Mouse (Mus musculus): ENCODE results near the gene 2310022A10Rik. TPM values are rescaled to one million over a fixed set of nuclear protein-coding genes. Genes with fewer than 3 reads are reported as not detected.

Gene 2310022A10Rik
- polyA plus RNA-seq, 1 experiment from 2014 or later, result 24.1 TPM

DNA sequence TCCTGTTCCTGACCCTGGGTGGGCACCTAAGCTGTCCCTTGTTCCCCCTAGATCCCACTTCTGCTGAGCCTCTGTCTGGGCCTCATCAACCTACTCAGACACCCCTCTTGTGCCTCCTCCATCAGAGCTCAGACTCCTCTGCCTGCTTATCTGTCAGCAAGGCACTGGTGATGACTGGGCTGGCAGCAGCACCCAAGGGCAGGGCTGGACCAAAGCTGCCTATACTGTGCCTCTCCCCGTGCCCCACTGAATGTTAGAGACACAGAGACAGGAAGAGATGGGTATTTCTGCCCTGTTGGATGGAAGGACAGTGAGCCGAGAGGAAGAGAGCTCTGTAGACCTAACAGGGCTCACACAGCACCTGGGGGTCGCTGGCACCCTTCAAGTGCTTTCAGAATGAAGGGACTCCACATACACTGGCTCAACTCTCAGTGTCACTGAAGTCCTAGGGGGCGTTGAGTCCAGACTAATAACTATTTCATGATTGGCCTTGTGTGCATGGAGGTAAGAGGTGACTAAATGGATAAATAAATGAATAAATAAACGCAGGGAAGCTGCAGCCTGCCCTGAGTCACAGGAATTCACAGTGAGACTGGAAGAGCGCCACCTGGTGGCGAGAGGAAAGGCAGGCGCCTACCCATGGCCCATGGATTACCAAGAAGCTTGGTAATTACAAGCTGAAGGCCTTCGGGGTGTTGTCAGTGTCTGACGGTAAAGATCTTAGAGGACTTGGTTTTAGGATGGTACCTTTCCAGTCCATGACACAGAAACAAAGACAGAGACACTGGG, 26.8 kb upstream of the 2310022A10Rik start:
- Histone ChIP-seq H3K4me3 (replicated peaks) (no peak overlapping the region), H3K9me3 (no peaks in the 10 kb centered on the region), H3K4me2 (replicated peaks) (no peak overlapping the region), H3K9ac (no peak overlapping the region), H3K4me1 (replicated peaks) (no peaks in the 10 kb centered on the region), H3K27ac (no peak overlapping the region), H3K36me3 (no peaks in the 10 kb centered on the region), H3K27me3 (replicated peaks) (no peaks in the 10 kb centered on the region)
- peak; percentile 89 for ATAC-seq
- 22% methylated on average over 10 of the region's 10 CpGs for WGBS

DNA sequence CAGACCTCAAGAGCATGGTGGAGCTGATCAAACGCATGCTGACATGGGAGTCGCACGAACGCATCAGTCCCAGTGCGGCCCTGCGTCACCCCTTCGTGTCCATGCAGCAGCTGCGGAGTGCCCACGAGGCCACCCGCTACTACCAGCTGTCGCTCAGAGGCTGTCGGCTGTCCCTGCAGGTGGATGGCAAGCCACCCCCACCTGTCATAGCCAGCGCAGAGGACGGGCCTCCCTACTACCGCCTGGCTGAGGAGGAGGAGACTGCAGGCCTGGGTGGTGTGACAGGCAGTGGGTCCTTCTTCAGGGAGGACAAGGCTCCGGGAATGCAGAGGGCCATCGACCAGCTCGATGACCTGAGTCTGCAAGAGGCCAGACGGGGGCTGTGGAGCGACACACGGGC, 24.0 kb upstream of the 2310022A10Rik start:
- no peaks in the 10 kb centered on the region for H3K9me3 ChIP-seq
- no peaks in the 10 kb centered on the region for H3K27me3 ChIP-seq (replicated peaks)
- WGBS, result 80% methylated on average over 21 of the region's 21 CpGs
- no peak for ATAC-seq
- H3K4me3 ChIP-seq (replicated peaks), result no peak overlapping the region
- H3K4me2 ChIP-seq (replicated peaks), result no peak overlapping the region
- no peak overlapping the region for H3K27ac ChIP-seq
- no peak overlapping the region for H3K9ac ChIP-seq
- no peaks in the 10 kb centered on the region for H3K4me1 ChIP-seq (replicated peaks)
- 0 out of 2 replicates have a peak, but pooled peaks cover 6% of the 10 kb centered on the region for H3K36me3 ChIP-seq

DNA sequence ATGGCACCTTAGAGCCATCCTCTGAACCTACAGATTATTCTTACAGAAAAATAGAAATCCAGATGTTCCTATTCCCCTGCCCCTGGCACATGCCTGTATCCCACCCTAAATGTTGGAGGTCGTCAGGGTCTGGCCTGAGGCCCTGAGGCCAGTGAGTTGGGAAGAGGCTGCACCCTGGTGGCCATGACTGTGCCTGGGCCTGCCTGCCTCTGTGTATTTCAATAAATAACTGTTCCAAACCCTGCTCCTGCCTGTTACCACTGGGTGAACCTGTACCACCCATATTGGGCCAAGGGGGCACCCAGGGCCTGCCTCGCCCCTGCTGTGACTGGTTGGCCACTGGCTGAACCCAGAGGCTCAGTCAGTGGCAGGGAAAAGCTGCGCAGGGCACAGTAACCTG, 22.1 kb upstream of the 2310022A10Rik start:
- 78% methylated on average over 3 of the region's 3 CpGs for WGBS
- Histone ChIP-seq H3K27me3 (replicated peaks) (no peaks in the 10 kb centered on the region), H3K27ac (no peak overlapping the region), H3K4me1 (replicated peaks) (no peaks in the 10 kb centered on the region), H3K4me2 (replicated peaks) (no peak overlapping the region), H3K4me3 (replicated peaks) (no peak overlapping the region), H3K36me3 (0 out of 2 replicates have a peak, but pooled peaks cover 8% of the 10 kb centered on the region), H3K9me3 (no peaks in the 10 kb centered on the region), H3K9ac (no peak overlapping the region)
- ATAC-seq, result no peak

DNA sequence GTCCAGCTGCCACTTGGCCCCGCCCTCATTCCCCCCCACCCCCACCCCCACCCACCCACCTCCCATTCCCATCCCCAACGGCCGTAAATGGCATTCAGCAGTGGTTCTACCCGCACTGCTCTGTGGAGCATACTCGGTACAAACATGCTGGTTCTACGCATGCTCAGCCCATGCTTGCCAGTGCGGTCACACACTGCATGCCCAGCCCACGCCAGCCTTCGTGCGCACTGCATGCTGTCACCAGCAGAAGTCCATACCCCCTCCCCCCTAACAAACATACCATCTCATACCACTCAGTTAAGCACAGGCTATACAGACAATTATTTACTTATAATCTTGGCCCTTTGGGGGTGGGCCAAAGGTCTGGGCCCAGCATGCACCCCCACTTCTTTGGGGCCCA, 21.3 kb upstream of the 2310022A10Rik start:
- ATAC-seq, result no peak
- Histone ChIP-seq H3K9me3 (no peaks in the 10 kb centered on the region), H3K27ac (no peak overlapping the region), H3K4me3 (replicated peaks) (no peak overlapping the region), H3K4me1 (replicated peaks) (no peaks in the 10 kb centered on the region), H3K9ac (no peak overlapping the region), H3K4me2 (replicated peaks) (no peak overlapping the region), H3K36me3 (0 out of 2 replicates have a peak, but pooled peaks cover 8% of the 10 kb centered on the region), H3K27me3 (replicated peaks) (no peaks in the 10 kb centered on the region)
- 83% methylated on average over 10 of the region's 10 CpGs for WGBS

DNA sequence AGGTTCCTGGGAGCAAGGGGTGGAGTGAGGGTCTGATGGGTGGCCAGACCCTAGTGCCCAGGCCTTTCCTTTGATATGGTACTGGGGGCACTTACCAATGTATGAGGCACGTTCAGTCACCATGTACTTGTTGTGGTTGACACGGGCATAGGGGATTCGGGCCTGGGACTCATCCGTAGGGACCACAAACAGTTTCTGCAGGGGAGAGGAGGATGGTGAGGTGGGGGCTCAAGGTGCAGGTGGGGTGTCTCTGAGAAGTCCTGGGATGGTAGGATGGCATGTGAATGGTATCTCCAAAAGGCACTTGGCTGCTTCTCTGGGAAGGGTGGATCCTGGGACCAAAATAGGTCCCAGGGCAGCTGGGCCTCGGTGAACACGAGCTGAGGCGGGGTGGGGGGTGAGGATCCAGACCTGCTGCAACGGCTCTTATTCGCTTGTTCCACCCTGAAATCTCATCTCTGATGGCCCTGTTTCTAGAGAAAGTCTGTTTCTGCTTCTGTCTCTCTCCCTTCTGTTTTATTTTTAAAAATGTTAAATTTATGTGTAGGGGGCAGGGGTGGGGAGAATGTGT, 20.5 kb upstream of the 2310022A10Rik start:
- WGBS, result 92% methylated on average over 9 of the region's 9 CpGs
- no peak overlapping the region for H3K4me2 ChIP-seq (replicated peaks)
- no peak for ATAC-seq
- H3K4me3 ChIP-seq (replicated peaks), result no peak overlapping the region
- no peaks in the 10 kb centered on the region for H3K4me1 ChIP-seq (replicated peaks)
- H3K9ac ChIP-seq, result no peak overlapping the region
- H3K27me3 ChIP-seq (replicated peaks), result no peaks in the 10 kb centered on the region
- H3K9me3 ChIP-seq, result no peaks in the 10 kb centered on the region
- 0 out of 2 replicates have a peak, but pooled peaks cover 8% of the 10 kb centered on the region for H3K36me3 ChIP-seq
- H3K27ac ChIP-seq, result no peak overlapping the region

DNA sequence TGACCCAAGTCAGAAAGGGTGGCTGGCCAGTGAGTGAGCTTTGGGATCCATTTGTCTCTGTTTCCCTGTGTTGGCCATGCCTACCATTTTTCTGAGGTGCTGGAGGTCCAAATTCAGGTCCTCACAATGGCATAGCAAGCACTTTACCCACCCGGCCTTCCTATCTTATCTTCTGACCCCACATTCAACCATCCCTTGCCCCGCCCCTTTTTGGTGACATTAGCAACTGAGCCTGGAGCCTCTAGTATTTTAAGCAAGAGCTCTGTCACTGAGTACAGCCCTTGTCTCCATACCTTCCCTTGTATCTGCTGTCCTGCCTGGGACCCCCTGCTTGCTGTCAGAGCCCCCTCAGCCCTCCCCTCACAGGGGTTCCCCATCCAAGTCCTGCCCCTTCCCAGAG, 17.6 kb upstream of the 2310022A10Rik start:
- Histone ChIP-seq H3K27me3 (replicated peaks) (no peaks in the 10 kb centered on the region), H3K27ac (no peak overlapping the region), H3K9me3 (no peaks in the 10 kb centered on the region), H3K4me1 (replicated peaks) (no peaks in the 10 kb centered on the region), H3K9ac (no peak overlapping the region), H3K4me2 (replicated peaks) (no peak overlapping the region), H3K4me3 (replicated peaks) (no peak overlapping the region), H3K36me3 (0 out of 2 replicates have a peak, but pooled peaks cover 8% of the 10 kb centered on the region)
- 0 out of 2 replicates have a peak, but pooled peaks have one; percentile 51 for ATAC-seq
- 73% methylated on average over 2 of the region's 2 CpGs for WGBS

DNA sequence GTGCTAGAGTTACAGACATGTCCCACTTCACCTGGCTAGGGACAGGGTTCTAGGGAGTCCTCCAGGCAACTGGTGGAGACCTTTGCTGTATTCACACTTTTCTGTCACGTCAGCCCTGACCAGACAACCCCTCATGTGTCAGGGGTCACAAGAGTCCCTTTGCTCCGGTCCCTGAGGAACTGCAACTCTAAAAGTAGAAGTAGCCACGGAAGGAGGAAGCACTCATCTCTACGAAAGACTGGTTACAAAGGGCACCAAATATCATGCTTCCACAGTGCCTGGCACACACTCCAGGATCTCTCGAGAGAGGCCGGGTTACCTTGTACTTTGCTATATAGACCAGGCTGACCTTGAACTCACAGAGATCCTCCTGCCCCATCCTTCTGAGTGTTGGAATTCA, 16.4 kb upstream of the 2310022A10Rik start:
- Histone ChIP-seq H3K9ac (no peak overlapping the region), H3K27me3 (replicated peaks) (no peaks in the 10 kb centered on the region), H3K4me3 (replicated peaks) (no peak overlapping the region), H3K4me1 (replicated peaks) (0 out of 2 replicates have a peak, but pooled peaks cover 2% of the 10 kb centered on the region), H3K27ac (no peak overlapping the region), H3K9me3 (no peaks in the 10 kb centered on the region), H3K4me2 (replicated peaks) (no peak overlapping the region), H3K36me3 (0 out of 2 replicates have a peak, but pooled peaks cover 8% of the 10 kb centered on the region)
- ATAC-seq, result no peak
- WGBS, result 80% methylated on average over 6 of the region's 6 CpGs

DNA sequence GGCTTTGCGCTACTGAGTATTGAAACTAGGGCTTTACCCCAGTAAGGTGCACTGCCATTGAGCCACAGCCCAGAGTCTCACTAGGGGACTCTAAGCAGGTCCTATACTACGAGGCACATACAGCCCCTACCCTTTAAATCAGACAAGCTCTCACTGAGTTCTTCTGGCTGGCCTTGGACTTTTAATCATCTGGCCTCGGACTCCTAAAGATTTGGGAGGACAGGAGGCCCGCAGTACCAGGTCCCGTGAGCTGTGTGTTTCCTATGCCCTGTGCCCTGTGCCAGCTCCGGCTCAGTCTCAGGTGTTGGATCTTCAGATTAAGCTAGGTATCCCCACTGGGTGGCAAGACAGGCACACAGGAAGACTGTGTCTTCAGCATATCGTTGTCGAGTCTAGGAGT, 15.0 kb upstream of the 2310022A10Rik start:
- no peak overlapping the region for H3K4me3 ChIP-seq (replicated peaks)
- H3K36me3 ChIP-seq, result 0 out of 2 replicates have a peak, but pooled peaks cover 2% of the 10 kb centered on the region
- no peak overlapping the region for H3K9ac ChIP-seq
- H3K27ac ChIP-seq, result no peak overlapping the region
- 81% methylated on average over 8 of the region's 8 CpGs for WGBS
- H3K9me3 ChIP-seq, result no peaks in the 10 kb centered on the region
- no peak overlapping the region for H3K4me2 ChIP-seq (replicated peaks)
- no peaks in the 10 kb centered on the region for H3K27me3 ChIP-seq (replicated peaks)
- 0 out of 2 replicates have a peak, but pooled peaks cover 3% of the 10 kb centered on the region for H3K4me1 ChIP-seq (replicated peaks)
- no peak for ATAC-seq

DNA sequence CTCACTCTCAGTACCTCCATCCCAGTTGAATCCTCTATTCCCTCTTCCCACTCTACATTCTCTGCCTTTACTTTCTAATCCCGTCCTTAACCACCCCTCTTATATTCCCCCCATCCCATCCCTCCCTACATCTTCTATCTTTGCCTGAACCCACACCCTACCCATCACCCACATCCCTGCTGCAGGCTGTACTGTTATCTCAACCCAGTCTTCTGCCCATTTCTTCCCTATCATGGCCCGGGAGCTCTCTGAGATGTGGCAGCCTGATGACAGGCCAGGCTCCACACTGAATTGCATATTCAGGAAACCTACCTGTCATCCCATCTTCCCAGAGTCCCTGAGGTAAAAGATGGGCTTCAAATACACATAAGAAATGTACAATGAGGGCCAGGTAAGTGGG, 14.2 kb upstream of the 2310022A10Rik start:
- WGBS, result 82% methylated on average over 2 of the region's 2 CpGs
- no peaks in the 10 kb centered on the region for H3K9me3 ChIP-seq
- H3K4me3 ChIP-seq (replicated peaks), result no peak overlapping the region
- no peak overlapping the region for H3K27ac ChIP-seq
- peaks cover 4% of the 10 kb centered on the region; the same call in 1 of the 2 replicates for H3K4me1 ChIP-seq (replicated peaks)
- no peaks in the 10 kb centered on the region for H3K27me3 ChIP-seq (replicated peaks)
- H3K9ac ChIP-seq, result no peak overlapping the region
- 0 out of 2 replicates have a peak, but pooled peaks cover 2% of the 10 kb centered on the region for H3K36me3 ChIP-seq
- no peak overlapping the region for H3K4me2 ChIP-seq (replicated peaks)
- no peak for ATAC-seq

DNA sequence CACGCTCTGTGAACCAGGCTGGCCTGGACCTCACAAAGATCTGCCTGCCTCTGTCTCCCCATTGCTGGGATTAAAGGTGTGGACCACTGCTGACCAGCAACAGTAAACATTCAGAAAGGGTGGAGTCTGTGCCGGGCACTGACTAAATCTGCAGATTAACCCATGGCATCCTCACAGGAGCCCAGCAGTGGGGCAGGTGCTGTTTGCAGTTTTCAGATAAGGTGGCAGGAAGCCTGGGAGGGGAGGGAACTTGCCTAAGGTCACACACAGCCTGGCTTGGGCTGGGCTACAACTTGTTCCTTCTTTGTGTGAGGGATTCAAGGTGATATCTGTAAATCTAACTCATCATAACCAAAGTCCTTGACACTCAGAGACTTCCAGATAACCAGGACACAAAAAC, 12.5 kb upstream of the 2310022A10Rik start:
- H3K4me1 ChIP-seq (replicated peaks), result peaks cover 9% of the 10 kb centered on the region; the same call in 1 of the 2 replicates
- no peaks in the 10 kb centered on the region for H3K9me3 ChIP-seq
- 56% methylated on average over 2 of the region's 2 CpGs for WGBS
- no peak overlapping the region for H3K9ac ChIP-seq
- no peak overlapping the region for H3K4me2 ChIP-seq (replicated peaks)
- no peak; the same call in 1 of the 2 replicates for ATAC-seq
- H3K4me3 ChIP-seq (replicated peaks), result no peak overlapping the region
- no peak overlapping the region for H3K27ac ChIP-seq
- no peaks in the 10 kb centered on the region for H3K27me3 ChIP-seq (replicated peaks)
- H3K36me3 ChIP-seq, result 0 out of 2 replicates have a peak, but pooled peaks cover 2% of the 10 kb centered on the region

DNA sequence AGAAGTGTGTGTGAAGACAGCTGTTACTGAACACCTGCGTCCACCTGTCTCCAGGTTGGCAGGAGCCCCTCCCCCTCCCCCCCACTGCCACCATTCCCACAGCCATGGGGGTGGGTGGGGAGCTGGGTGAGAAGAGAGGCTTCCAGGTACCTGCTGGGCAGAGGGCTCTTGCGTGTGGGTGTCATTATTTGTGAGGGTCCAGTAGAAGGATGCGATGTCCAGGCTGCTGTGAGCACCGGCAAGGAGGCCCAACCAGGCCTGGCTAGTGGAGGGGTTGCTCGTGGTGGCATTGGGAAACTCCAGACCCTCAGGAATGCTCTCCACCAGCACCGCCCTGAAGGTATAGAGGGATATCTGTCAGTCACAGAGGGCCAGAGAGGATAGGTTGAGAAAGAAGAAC, 12.1 kb upstream of the 2310022A10Rik start:
- Histone ChIP-seq H3K9me3 (no peaks in the 10 kb centered on the region), H3K27me3 (replicated peaks) (no peaks in the 10 kb centered on the region), H3K4me2 (replicated peaks) (no peak overlapping the region), H3K4me1 (replicated peaks) (peaks cover 9% of the 10 kb centered on the region; the same call in 1 of the 2 replicates), H3K36me3 (no peaks in the 10 kb centered on the region), H3K27ac (no peak overlapping the region), H3K4me3 (replicated peaks) (no peak overlapping the region), H3K9ac (no peak overlapping the region)
- 84% methylated on average over 6 of the region's 6 CpGs for WGBS
- no peak for ATAC-seq

DNA sequence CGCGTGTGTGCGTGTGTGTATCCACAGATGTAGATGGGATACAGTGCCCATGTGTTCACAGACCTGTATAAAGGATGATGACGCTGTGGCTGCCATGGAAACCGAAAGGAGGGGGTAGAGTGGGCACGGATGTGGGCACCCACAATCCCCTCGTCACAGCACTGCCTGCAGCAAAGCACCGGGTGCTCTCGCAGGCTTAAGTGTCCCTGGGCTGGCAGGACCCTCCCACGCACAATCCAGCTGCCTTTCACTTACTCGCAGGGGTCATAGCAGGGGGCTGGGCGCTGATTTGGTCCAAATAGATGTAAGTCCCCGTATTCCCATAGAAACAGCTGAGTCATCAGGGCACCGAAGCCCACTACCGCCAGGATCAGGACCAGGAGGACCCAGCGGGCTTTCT, 11.6 kb upstream of the 2310022A10Rik start:
- Histone ChIP-seq H3K27ac (no peak overlapping the region), H3K9ac (no peak overlapping the region), H3K4me1 (replicated peaks) (peaks cover 9% of the 10 kb centered on the region; the same call in 1 of the 2 replicates), H3K4me3 (replicated peaks) (no peak overlapping the region), H3K27me3 (replicated peaks) (no peaks in the 10 kb centered on the region), H3K36me3 (no peaks in the 10 kb centered on the region), H3K9me3 (no peaks in the 10 kb centered on the region), H3K4me2 (replicated peaks) (no peak overlapping the region)
- 84% methylated on average over 16 of the region's 16 CpGs for WGBS
- ATAC-seq, result no peak
